Mouse (Mus musculus): ENCODE results near the gene 2210407C18Rik. TPM values are rescaled to one million over a fixed set of nuclear protein-coding genes. Genes with fewer than 3 reads are reported as not detected.

The 2210407C18Rik gene
- not detected in 2 replicates for polyA plus RNA-seq (2015; fragmentation: Nextera tagmentation; extraction: Ambion mirVana)

GRCm38 (mm10) chr11:58615975-58616374, at the start of gene 2210407C18Rik:
TSS of gene 2210407C18Rik (minus strand) at chr11:58616075.
- 98% methylated on average over 4 of the region's 4 CpGs for WGBS
- no peak within 1 kb of the TSS for H3K4me3 ChIP-seq (replicated peaks)
- no peak for ATAC-seq

GRCm38 (mm10) chr11:58658596-58658995, 42.7 kb upstream of the 2210407C18Rik start, which contains the start of gene Olfr322:
TSS of gene Olfr322 (plus strand) at chr11:58658782.
- Histone ChIP-seq H3K36me3 (no peaks in the 10 kb centered on the region), H3K9ac (replicated peaks) (no peak within 1 kb of the TSS), H3K4me3 (replicated peaks) (no peak within 1 kb of the TSS), H3K4me1 (replicated peaks) (no peaks in the 10 kb centered on the region), H3K27me3 (no peaks in the 10 kb centered on the region), H3K27ac (no peak within 1 kb of the TSS), H3K4me2 (replicated peaks) (no peak within 1 kb of the TSS), H3K9me3 (no peaks in the 10 kb centered on the region)
- 90% methylated on average over 4 of the region's 4 CpGs for WGBS
- ATAC-seq: no peak

More at GRCm38 (mm10) chr11:58615975-58616374, at the start of gene 2210407C18Rik:
- H3K9ac ChIP-seq (replicated peaks): no peak within 1 kb of the TSS
- H3K4me2 ChIP-seq (replicated peaks): no peak within 1 kb of the TSS
- no peaks in the 10 kb centered on the region for H3K36me3 ChIP-seq
- H3K27me3 ChIP-seq: no peaks in the 10 kb centered on the region
- no peaks in the 10 kb centered on the region for H3K9me3 ChIP-seq
- H3K27ac ChIP-seq: no peak within 1 kb of the TSS
- no peaks in the 10 kb centered on the region for H3K4me1 ChIP-seq (replicated peaks)

- no peak overlapping the region for H3K4me3 ChIP-seq (replicated peaks)
Observed at GRCm38 (mm10) chr11:58655151-58655550, 39.3 kb upstream of the 2210407C18Rik start.

GRCm38 (mm10) chr11:58643350-58643749, 27.5 kb upstream of the 2210407C18Rik start:
- no peak overlapping the region for H3K4me2 ChIP-seq (replicated peaks)
- peaks cover 9% of the 10 kb centered on the region for H3K4me1 ChIP-seq (replicated peaks)
- no peak for ATAC-seq
- H3K9ac ChIP-seq (replicated peaks): no peak overlapping the region
- no peak overlapping the region for H3K27ac ChIP-seq
- peaks cover 26% of the 10 kb centered on the region for H3K27me3 ChIP-seq
- H3K36me3 ChIP-seq: no peaks in the 10 kb centered on the region
- no peaks in the 10 kb centered on the region for H3K9me3 ChIP-seq
- 39% methylated on average over 6 of the region's 6 CpGs for WGBS
- no peak overlapping the region for H3K4me3 ChIP-seq (replicated peaks)

More at GRCm38 (mm10) chr11:58655151-58655550, 39.3 kb upstream of the 2210407C18Rik start:
- Histone ChIP-seq H3K4me2 (replicated peaks) (no peak overlapping the region), H3K36me3 (no peaks in the 10 kb centered on the region), H3K27ac (no peak overlapping the region), H3K9me3 (no peaks in the 10 kb centered on the region), H3K9ac (replicated peaks) (no peak overlapping the region), H3K4me1 (replicated peaks) (no peaks in the 10 kb centered on the region), H3K27me3 (no peaks in the 10 kb centered on the region)
- no peak for ATAC-seq
- WGBS: 94% methylated on average over 3 of the region's 3 CpGs

GRCm38 (mm10) chr11:58641638-58642358, 25.9 kb upstream of the 2210407C18Rik start:
- Histone ChIP-seq H3K27ac (no peak overlapping the region), H3K36me3 (no peaks in the 10 kb centered on the region), H3K4me2 (replicated peaks) (no peak overlapping the region), H3K4me1 (replicated peaks) (peaks cover 9% of the 10 kb centered on the region), H3K4me3 (replicated peaks) (no peak overlapping the region), H3K9ac (replicated peaks) (no peak overlapping the region), H3K27me3 (peaks cover 31% of the 10 kb centered on the region), H3K9me3 (no peaks in the 10 kb centered on the region)
- ATAC-seq: no peak
- 86% methylated on average over 13 of the region's 13 CpGs for WGBS

GRCm38 (mm10) chr11:58641057-58641456, 25.2 kb upstream of the 2210407C18Rik start:
- Histone ChIP-seq H3K4me1 (replicated peaks) (peaks cover 9% of the 10 kb centered on the region), H3K27ac (no peak overlapping the region), H3K4me2 (replicated peaks) (peak overlapping the region; percentile 92), H3K36me3 (no peaks in the 10 kb centered on the region), H3K9ac (replicated peaks) (no peak overlapping the region), H3K27me3 (peaks cover 31% of the 10 kb centered on the region), H3K4me3 (replicated peaks) (peak overlapping the region; percentile 44), H3K9me3 (no peaks in the 10 kb centered on the region)
- no peak for ATAC-seq
- WGBS: 30% methylated on average over 14 of the region's 14 CpGs

GRCm38 (mm10) chr11:58640272-58640867, 24.5 kb upstream of the 2210407C18Rik start, which contains the start of gene Trim58:
TSS of gene Trim58 (plus strand) at chr11:58640465.
- Histone ChIP-seq H3K4me1 (replicated peaks) (peaks cover 9% of the 10 kb centered on the region), H3K4me3 (replicated peaks) (peak within 1 kb of the TSS; percentile 44), H3K27me3 (peaks cover 31% of the 10 kb centered on the region), H3K27ac (no peak within 1 kb of the TSS), H3K9ac (replicated peaks) (peak within 1 kb of the TSS; percentile 67), H3K4me2 (replicated peaks) (peak within 1 kb of the TSS; percentile 92), H3K9me3 (no peaks in the 10 kb centered on the region), H3K36me3 (no peaks in the 10 kb centered on the region)
- 3% methylated on average over 34 of the region's 34 CpGs for WGBS
- peak; percentile 69; the same call in 1 of the 2 replicates for ATAC-seq

- no peak for ATAC-seq
- Histone ChIP-seq H3K4me3 (replicated peaks) (no peak overlapping the region), H3K9me3 (no peaks in the 10 kb centered on the region), H3K27me3 (peaks cover 31% of the 10 kb centered on the region), H3K36me3 (no peaks in the 10 kb centered on the region), H3K27ac (no peak overlapping the region), H3K9ac (replicated peaks) (no peak overlapping the region), H3K4me1 (replicated peaks) (peaks cover 9% of the 10 kb centered on the region), H3K4me2 (replicated peaks) (no peak overlapping the region)
- WGBS: 74% methylated on average over 7 of the region's 7 CpGs
Observed at GRCm38 (mm10) chr11:58638176-58638701, 22.4 kb upstream of the 2210407C18Rik start.

DNA sequence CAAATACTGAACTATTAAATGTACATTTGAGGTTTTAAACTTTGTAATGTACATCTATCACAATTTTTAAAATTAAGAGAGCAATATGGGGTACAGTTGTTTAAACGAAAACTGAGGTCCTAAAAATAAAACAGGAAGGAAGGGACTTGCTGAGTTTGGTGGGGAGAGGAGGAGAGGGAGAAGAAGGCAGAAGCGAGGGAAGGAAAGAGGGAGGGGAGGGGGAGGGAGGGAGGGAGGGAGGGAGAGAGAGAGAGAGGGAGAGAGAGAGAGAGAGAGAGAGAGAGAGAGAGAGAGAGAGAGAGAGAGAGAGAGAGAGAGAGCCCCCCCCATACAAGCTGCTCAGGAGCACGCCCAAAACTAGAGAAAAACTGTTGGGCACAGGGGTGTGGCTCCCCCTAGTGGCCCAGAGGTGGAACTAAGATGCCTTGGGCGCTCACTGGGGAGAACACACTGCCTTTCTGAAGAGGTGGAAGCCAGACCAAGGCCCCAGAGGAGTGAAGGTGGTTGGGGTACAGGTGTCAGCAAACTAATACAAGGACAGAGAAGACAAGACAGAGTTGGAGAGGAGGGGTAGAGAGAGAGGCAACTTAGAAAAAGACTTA, 20.6 kb upstream of the 2210407C18Rik start:
- no peak overlapping the region for H3K9ac ChIP-seq (replicated peaks)
- no peaks in the 10 kb centered on the region for H3K36me3 ChIP-seq
- no peak overlapping the region for H3K4me2 ChIP-seq (replicated peaks)
- no peak overlapping the region for H3K4me3 ChIP-seq (replicated peaks)
- H3K27me3 ChIP-seq: peaks cover 24% of the 10 kb centered on the region
- H3K4me1 ChIP-seq (replicated peaks): peaks cover 9% of the 10 kb centered on the region
- ATAC-seq: 0 out of 2 replicates have a peak, but pooled peaks have one; percentile 20
- WGBS: 17% methylated on average over 3 of the region's 4 CpGs
- H3K9me3 ChIP-seq: no peaks in the 10 kb centered on the region
- no peak overlapping the region for H3K27ac ChIP-seq

- H3K36me3 ChIP-seq: no peaks in the 10 kb centered on the region
- no peak overlapping the region for H3K4me3 ChIP-seq (replicated peaks)
- no peak overlapping the region for H3K27ac ChIP-seq
- H3K9ac ChIP-seq (replicated peaks): no peak overlapping the region
- H3K27me3 ChIP-seq: peaks cover 11% of the 10 kb centered on the region; the same call in 1 of the 2 replicates
- no peaks in the 10 kb centered on the region for H3K9me3 ChIP-seq
- ATAC-seq: no peak
- 69% methylated on average over 4 of the region's 4 CpGs for WGBS
- no peak overlapping the region for H3K4me2 ChIP-seq (replicated peaks)
- H3K4me1 ChIP-seq (replicated peaks): no peaks in the 10 kb centered on the region
Observed at GRCm38 (mm10) chr11:58634878-58635277, 19.0 kb upstream of the 2210407C18Rik start.

- 0 out of 2 replicates have a peak, but pooled peaks cover 3% of the 10 kb centered on the region for H3K4me1 ChIP-seq (replicated peaks)
- H3K9me3 ChIP-seq: no peaks in the 10 kb centered on the region
- no peak within 1 kb of the TSS for H3K27ac ChIP-seq
- WGBS: 83% methylated on average over 5 of the region's 5 CpGs
- H3K36me3 ChIP-seq: no peaks in the 10 kb centered on the region
- no peak within 1 kb of the TSS for H3K4me2 ChIP-seq (replicated peaks)
- H3K27me3 ChIP-seq: no peaks in the 10 kb centered on the region
- no peak within 1 kb of the TSS for H3K4me3 ChIP-seq (replicated peaks)
- no peak within 1 kb of the TSS for H3K9ac ChIP-seq (replicated peaks)
- ATAC-seq: no peak
Observed at GRCm38 (mm10) chr11:58630401-58630800, 14.5 kb upstream of the 2210407C18Rik start, which contains the start of gene Olfr323. TSS of gene Olfr323 (minus strand) at chr11:58630501.
